Mouse (Mus musculus) myocyte (in vitro differentiated cells): Measurements from ENCODE around the gene Cd72. TPM values are rescaled to one million over a fixed set of nuclear protein-coding genes. Genes with fewer than 3 reads are reported as not detected.

Experiments
- H3K27me3 ChIP-seq: one replicate; pipeline ENCODE4 v1.6.1; 2011; ENCODE audit not compliant: control insufficient read depth, insufficient read depth, insufficient read length
- H3K36me3 ChIP-seq: one replicate; pipeline ENCODE4 v1.6.1; 2011; ENCODE audit not compliant: control insufficient read depth, insufficient read depth
- H3K4me2 ChIP-seq: one replicate; pipeline ENCODE4 v1.6.1; 2011; ENCODE audit warnings: low read depth, control low read depth
- H3K4me3 ChIP-seq: one replicate; pipeline ENCODE4 v1.5.1; 2011; ENCODE audit warnings: mild to moderate bottlenecking, control low read depth, moderate library complexity
- H3K79me2 ChIP-seq: one replicate; pipeline ENCODE4 v1.6.1; 2011; ENCODE audit not compliant: control insufficient read depth, insufficient read depth
- H3ac ChIP-seq: one replicate; pipeline ENCODE4 v1.6.1; 2011; ENCODE audit not compliant: control insufficient read depth, insufficient read length
- CEBPB ChIP-seq: IDR thresholded peaks from 2 replicates; pipeline ENCODE4 v1.6.1; 2011; ENCODE audit warnings: mild to moderate bottlenecking, moderate library complexity; ENCODE audit not compliant: poor library complexity, insufficient read depth, severe bottlenecking
- E2F4 ChIP-seq: IDR thresholded peaks from one replicate; pipeline ENCODE4 v1.6.1; 2011; ENCODE audit warnings: mild to moderate bottlenecking, control low read depth, moderate library complexity; ENCODE audit not compliant: insufficient read depth
- MAX ChIP-seq: IDR thresholded peaks from one replicate; pipeline ENCODE4 v1.6.1; 2011; ENCODE audit warnings: low read depth, mild to moderate bottlenecking, control low read depth
- MYOD1 ChIP-seq, 3 experiments: IDR thresholded peaks; one replicate each; pipeline ENCODE4 v1.6.1; 2011; ENCODE audit warnings: control low read depth in 2 of 3, low read depth in 2 of 3, mild to moderate bottlenecking in 2 of 3, moderate library complexity in 1 of 3; ENCODE audit not compliant: insufficient read length in 2 of 3, control insufficient read depth in 1 of 3
- MYOG ChIP-seq, 3 experiments: IDR thresholded peaks; one replicate each; pipeline ENCODE4 v1.6.1; 2011; ENCODE audit warnings: control low read depth in 2 of 3, low read depth in 2 of 3, mild to moderate bottlenecking in 2 of 3; ENCODE audit not compliant: insufficient read length in 2 of 3, control insufficient read depth in 1 of 3, insufficient read depth in 1 of 3
- POLR2A ChIP-seq: IDR thresholded peaks from one replicate; pipeline ENCODE4 v1.6.1; 2011; ENCODE audit warnings: low read depth, mild to moderate bottlenecking, control low read depth, moderate library complexity; ENCODE audit not compliant: insufficient read length
- POLR2AphosphoS2 ChIP-seq: IDR thresholded peaks from one replicate; pipeline ENCODE4 v1.6.1; 2011; ENCODE audit warnings: low read depth, control low read depth; ENCODE audit not compliant: insufficient read length
- REST ChIP-seq: IDR thresholded peaks from one replicate; pipeline ENCODE4 v1.6.1; 2011; ENCODE audit warnings: mild to moderate bottlenecking, control low read depth, moderate library complexity; ENCODE audit not compliant: insufficient read depth, insufficient read length
- SRF ChIP-seq: IDR thresholded peaks from one replicate; pipeline ENCODE4 v1.6.1; 2011; ENCODE audit warnings: low read depth; ENCODE audit not compliant: control insufficient read depth, insufficient read length
- TCF12 ChIP-seq: IDR thresholded peaks from one replicate; pipeline ENCODE4 v1.6.1; 2011; ENCODE audit warnings: mild to moderate bottlenecking, control low read depth; ENCODE audit not compliant: poor library complexity, insufficient read depth, severe bottlenecking
- TCF3 ChIP-seq: IDR thresholded peaks from one replicate; pipeline ENCODE4 v1.6.1; 2011; ENCODE audit warnings: low read depth, control low read depth; ENCODE audit not compliant: insufficient read length
- USF1 ChIP-seq: IDR thresholded peaks from one replicate; pipeline ENCODE4 v1.6.1; 2011; ENCODE audit warnings: low read depth, mild to moderate bottlenecking, control low read depth, moderate library complexity
- polyA plus RNA-seq: library from polyadenylated mRNA; unstranded; fragments of >200 nt; fragmentation: generic; extraction: Trizol; gene quantifications from one replicate; pipeline ENCODE4 v1.2.1, GENCODE M21; 2012; ENCODE audit warnings: missing spikeins

The Cd72 gene
- polyA plus RNA-seq, 1 experiment: 0.74 TPM

DNA sequence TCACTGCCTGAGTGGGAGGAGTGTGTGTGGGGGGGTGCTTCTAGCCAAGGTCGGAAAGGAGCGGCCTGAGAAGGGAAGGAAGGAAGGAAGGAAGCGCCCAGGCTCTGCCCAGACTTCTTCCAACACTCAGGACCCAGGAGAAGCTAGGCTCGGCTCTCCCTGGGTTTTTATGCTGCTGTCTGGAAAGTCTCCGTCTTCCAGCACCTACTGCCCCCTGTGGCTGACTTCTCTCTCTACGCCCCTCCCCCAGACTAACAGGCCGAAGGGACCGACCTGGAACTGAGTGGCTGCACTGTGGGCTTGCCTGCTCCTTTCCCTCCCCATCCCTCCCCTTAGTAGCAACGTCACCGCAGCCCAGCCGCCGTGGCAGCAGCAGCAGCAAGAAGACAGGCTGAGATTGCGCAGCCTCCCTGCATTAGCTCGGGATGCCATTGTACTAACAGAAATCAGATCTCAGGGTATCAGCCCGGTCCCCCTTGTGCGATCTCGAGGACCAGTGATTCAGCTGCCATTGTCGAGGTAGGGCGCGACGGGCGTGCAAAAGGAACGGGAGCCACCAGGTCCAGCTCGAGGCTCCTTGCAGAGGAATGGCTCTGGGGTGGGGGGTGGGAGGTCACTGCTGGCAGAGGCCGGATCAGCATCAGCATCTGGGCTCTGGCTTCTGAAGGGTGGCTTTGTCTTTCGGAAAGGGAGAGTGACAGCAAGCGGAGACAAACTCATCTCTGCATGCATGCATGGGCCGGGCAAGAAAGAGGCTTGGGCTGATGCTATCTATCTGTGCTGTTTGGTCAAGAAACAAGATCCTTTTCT lies 48.1 kb downstream of the Cd72 start:
- no peak overlapping the region for H3K4me3 ChIP-seq
- no peak for TF ChIP-seq MYOD1 (IDR thresholded peaks at IDR 0.05; ENCODE audit: control insufficient read depth in 1 of 3, insufficient read length in 2 of 3, low read depth in 2 of 3)
- TF ChIP-seq SRF: no peak
- TF ChIP-seq TCF12: no peak
- TF ChIP-seq TCF3: no peak
- TF ChIP-seq REST: no peak
- TF ChIP-seq USF1: no peak
- no peak for TF ChIP-seq E2F4
- no peak for TF ChIP-seq MYOG (IDR thresholded peaks at IDR 0.05; ENCODE audit: control insufficient read depth in 1 of 3, insufficient read depth in 1 of 3, insufficient read length in 2 of 3, low read depth in 2 of 3)
- TF ChIP-seq MAX: no peak
- TF ChIP-seq CEBPB: no peak
- TF ChIP-seq POLR2AphosphoS2: no peak
- TF ChIP-seq POLR2A: no peak
- no peaks in the 10 kb centered on the region for H3K79me2 ChIP-seq

GRCm38 (mm10) chr4:43404697-43405096 lies 49.7 kb downstream of the Cd72 start:
- no peak overlapping the region for H3K4me3 ChIP-seq
- no peaks in the 10 kb centered on the region for H3K36me3 ChIP-seq
- no peak overlapping the region for H3K4me2 ChIP-seq
- H3K79me2 ChIP-seq: peaks cover 3% of the 10 kb centered on the region
- TF ChIP-seq MAX (no peak), SRF (no peak), TCF12 (no peak), REST (no peak), TCF3 (no peak), POLR2AphosphoS2 (no peak), E2F4 (no peak), CEBPB (no peak), MYOD1 (IDR thresholded peaks at IDR 0.05; ENCODE audit: control insufficient read depth in 1 of 3, insufficient read length in 2 of 3, low read depth in 2 of 3) (no peak), USF1 (no peak)
- no peak overlapping the region for H3ac ChIP-seq
- H3K27me3 ChIP-seq: no peaks in the 10 kb centered on the region

More for the DNA sequence above, 48.1 kb downstream of the Cd72 start:
- no peaks in the 10 kb centered on the region for H3K27me3 ChIP-seq
- no peak overlapping the region for H3K4me2 ChIP-seq
- no peak overlapping the region for H3ac ChIP-seq
- no peaks in the 10 kb centered on the region for H3K36me3 ChIP-seq

GRCm38 (mm10) chr4:43402212-43402611 lies 52.2 kb downstream of the Cd72 start:
- Histone ChIP-seq H3ac (no peak overlapping the region), H3K27me3 (no peaks in the 10 kb centered on the region), H3K36me3 (no peaks in the 10 kb centered on the region), H3K79me2 (peaks cover 8% of the 10 kb centered on the region), H3K4me2 (no peak overlapping the region), H3K4me3 (no peak overlapping the region)
- TF ChIP-seq MYOD1 (IDR thresholded peaks at IDR 0.05; ENCODE audit: control insufficient read depth in 1 of 3, insufficient read length in 2 of 3, low read depth in 2 of 3) (peak in 1 of 3 experiments; percentile 0), CEBPB (no peak), MYOG (IDR thresholded peaks at IDR 0.05; ENCODE audit: control insufficient read depth in 1 of 3, insufficient read depth in 1 of 3, insufficient read length in 2 of 3, low read depth in 2 of 3) (peak in 1 of 3 experiments; percentile 37)

GRCm38 (mm10) chr4:43401486-43401885 lies 52.9 kb downstream of the Cd72 start:
- Histone ChIP-seq H3K4me2 (no peak overlapping the region), H3K36me3 (no peaks in the 10 kb centered on the region), H3K27me3 (no peaks in the 10 kb centered on the region), H3K79me2 (peaks cover 8% of the 10 kb centered on the region), H3K4me3 (no peak overlapping the region), H3ac (no peak overlapping the region)
- TF ChIP-seq SRF: no peak
- no peak for TF ChIP-seq TCF3
- no peak for TF ChIP-seq POLR2A
- TF ChIP-seq MAX: no peak

- H3K36me3 ChIP-seq: no peaks in the 10 kb centered on the region
- H3ac ChIP-seq: no peak overlapping the region
- H3K4me3 ChIP-seq: no peak overlapping the region
- H3K27me3 ChIP-seq: no peaks in the 10 kb centered on the region
- TF ChIP-seq MYOD1 (IDR thresholded peaks at IDR 0.05; ENCODE audit: control insufficient read depth in 1 of 3, insufficient read length in 2 of 3, low read depth in 2 of 3) (no peak), USF1 (no peak), TCF12 (no peak), TCF3 (no peak), POLR2AphosphoS2 (no peak), MAX (no peak), CEBPB (no peak), E2F4 (no peak), POLR2A (no peak)
- no peak overlapping the region for H3K4me2 ChIP-seq
- H3K79me2 ChIP-seq: peaks cover 8% of the 10 kb centered on the region
Observed at GRCm38 (mm10) chr4:43400976-43401375, 53.5 kb downstream of the Cd72 start.
